Mouse (Mus musculus): Measurements from ENCODE around the gene Pcdh9.

The Pcdh9 gene

DNA sequence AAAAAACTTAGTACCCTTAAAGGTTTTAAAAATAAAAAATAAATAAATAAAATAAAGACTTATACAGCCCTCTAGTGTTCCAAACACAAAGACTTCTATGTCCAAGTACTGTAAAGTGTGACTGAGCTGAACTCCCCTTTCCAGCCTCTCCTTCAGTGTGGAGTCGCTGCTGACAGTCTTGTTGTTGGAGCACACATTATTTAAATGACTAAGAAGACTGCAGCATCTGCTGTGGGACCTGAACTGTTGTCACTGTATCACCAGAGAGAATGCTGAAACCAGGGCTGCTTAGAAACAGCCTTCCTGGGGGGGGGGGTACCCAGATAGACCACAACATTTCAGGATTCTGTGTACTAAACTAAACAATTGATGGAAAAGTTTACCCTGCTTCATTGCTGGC is 509.7 kb downstream of the Pcdh9 start:
- DNase-seq (ENCODE audit: low spot score), result no peak

DNA sequence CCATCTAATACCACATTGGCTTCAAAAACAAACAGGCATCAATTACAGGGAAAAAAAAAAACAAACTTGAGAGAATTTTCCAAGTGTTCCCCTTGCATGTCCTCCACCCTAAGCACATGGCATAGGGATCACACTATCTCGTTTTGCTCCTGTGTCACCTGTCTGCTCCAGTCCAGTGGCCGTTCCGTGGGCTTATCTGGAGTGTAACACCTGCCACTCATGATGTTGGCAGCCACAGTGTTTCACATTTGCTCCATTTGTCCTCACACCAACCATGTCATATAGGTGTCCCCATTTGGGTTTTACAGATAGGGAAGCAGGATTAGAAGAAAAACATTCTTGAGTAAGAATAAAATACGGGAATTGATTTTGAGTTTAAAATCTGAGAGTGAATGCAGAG is 514.3 kb downstream of the Pcdh9 start:
- DNase-seq (ENCODE audit: low spot score), result no peak

DNA sequence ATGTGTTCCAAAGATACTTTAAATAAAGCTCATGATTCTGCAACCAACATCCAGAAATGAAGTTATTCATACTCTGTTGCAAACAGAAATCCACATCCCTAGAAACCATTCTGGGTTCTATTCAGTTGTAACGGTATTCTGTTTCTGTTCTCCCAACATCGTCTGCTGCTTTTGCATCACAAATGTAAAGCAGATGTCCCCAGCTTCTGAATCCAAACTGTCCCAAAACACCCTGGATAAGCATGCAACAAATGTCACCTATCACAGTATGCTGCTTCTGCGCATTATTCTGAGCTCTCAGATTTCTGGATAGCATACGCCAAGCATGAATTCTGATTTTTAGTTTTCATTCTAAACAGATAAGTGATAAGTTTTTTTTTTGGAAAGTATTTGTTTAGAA is 516.3 kb downstream of the Pcdh9 start:
- DNase-seq (ENCODE audit: low spot score), result no peak

DNA sequence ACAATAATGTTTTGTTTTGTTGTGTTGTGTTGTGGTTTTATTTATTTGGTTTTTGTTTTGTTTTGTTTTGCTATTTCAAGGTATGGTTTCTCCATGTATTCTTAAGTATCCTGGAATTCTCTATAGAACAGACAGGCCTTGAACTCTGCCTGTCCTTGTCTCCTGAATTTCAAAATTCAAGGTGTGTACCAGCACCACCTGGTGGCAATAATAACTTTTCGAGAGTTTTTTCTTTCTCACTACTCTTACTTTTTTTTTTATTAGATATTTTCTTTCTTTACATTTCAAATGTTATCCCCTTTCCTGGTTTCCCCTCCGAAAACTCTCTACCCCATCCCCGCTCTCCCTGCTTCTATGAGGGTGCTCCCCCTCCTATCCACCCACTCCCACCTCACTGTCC is 536.3 kb downstream of the Pcdh9 start:
- DNase-seq (ENCODE audit: low spot score), result no peak

DNA sequence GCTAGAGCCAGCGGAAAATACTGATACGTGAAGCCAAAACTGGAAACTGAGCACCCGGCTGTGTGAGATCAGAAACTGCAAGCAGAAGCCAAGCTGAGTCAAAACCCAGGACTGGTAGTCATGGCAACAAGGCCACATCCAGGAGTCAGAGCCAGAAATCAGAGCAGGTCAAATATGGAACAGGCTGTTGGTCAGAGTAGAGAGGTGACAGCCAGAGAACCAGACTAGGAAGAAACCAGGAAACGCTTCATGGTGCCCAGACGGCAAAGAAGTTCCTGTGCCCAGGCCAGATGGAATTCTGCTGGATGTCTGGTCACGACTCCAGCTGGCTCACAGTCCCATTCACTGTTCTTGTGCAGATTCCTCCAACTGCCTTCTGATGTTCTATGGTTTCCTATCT is 539.6 kb downstream of the Pcdh9 start:
- peak; percentile 34 for DNase-seq (ENCODE audit: low spot score)

DNA sequence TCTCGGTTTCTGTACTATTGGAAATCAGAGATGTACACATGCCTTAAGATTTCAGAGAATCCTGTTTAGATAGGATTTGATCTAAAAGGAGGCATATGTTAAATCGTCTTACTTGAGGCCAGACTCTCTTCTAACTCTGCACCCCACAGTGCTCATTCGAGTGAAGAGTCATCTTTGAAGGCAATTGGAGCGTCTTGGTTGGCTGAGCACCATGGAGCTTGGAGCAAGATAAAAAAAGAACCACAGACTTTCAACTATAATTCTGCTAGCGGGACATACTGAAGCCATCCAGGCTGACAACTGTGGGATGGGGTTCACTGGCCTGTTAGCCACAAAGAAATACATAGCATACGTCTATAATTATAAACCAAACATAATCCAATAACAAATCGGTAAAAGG is 541.3 kb downstream of the Pcdh9 start:
- DNase-seq (ENCODE audit: low spot score), result no peak

DNA sequence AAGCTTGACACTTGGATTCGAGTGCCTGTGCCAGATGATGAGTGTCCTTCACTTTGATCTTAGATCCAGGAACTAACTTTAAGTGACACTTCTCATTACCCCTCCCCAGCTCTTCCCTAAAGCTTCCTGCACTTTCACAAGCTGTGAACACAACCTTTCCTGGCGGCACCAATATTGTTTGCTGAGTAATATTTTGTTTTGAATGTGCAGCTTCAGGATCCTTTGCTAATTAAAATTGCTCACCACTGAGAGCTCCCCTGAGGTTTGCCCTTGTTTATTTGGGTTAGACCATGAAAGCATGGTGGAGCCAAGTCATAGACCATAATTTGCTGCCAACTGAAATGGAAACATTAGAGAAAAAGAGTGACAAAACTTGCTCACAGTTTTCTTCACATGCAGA is 543.4 kb downstream of the Pcdh9 start:
- no peak for DNase-seq (ENCODE audit: low spot score)

DNA sequence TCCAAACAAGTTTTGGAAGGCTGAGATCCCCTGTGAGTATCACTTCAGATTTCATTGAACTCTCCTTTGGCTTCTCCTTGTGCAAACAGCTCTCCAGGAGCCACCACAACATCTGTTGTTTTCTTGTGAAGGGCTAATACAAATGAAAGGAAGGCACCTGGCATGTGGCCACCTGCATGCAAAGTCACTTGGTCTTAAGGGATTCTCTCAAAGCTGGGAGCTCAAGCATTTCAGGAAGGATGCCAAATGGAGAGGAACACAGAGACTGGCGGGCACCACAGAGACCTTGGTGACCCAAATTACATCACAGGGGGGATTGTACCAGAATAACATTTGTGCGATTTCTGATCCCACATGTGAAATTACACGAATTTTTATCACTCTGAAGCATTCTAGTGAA is 547.7 kb downstream of the Pcdh9 start:
- no peak for DNase-seq (ENCODE audit: low spot score)

DNA sequence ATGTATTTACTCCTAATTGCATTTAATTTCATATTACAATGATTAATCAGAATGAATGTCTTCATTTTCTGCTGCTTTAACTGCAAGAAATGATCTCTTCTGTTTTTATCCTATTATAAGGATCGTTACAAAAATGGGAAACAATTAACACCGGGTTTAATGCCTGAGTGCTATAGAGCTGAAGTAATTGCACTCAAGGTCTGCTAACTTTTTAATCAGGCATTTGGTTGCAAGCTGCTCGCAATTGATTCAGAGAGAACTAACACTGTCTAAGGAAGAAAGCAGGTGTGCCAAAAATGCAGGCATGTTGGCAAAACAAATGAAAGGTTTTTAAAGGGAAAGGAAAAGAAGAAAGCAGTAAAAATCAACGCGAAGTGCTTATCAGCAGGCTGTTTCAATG is 549.1 kb downstream of the Pcdh9 start:
- DNase-seq (ENCODE audit: low spot score), result no peak

DNA sequence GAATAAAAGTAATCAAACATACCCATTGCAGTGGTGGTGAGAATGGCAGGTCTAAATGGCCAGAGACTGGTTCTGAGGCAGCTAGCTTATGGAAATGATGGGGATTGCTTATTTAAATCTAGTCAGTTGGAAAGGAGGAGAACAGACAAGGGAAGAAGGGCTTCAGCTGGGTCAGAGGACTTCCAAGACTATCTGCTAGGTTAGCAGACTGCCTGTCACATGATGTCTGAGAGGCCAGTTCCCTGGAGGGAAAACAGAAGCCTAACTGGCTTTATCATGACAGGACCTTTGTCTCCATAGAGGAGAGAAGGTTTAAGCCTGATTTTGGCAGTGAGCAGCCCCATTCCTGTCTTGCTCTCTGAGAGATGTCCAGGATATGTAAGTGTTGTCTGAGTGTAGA is 561.2 kb downstream of the Pcdh9 start:
- no peak for DNase-seq (ENCODE audit: low spot score)

DNA sequence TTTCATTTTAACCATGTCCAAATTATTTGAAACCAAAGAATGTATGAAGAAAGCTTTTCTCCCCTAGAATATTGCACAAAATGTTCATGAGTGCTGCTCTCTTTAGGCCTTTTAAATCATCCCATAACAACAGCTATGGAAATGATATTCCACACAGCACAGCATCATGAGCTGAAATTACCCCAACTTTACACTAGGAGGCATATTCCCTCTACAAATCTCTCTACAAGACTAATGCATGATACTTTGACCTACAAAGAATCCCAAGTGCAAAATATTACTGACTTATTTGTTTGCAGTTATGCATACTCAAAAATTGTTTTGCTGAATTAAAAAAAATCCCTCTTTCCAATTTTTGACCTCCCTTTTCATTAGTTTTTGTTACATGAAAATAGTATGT is 573.1 kb downstream of the Pcdh9 start:
- DNase-seq (ENCODE audit: low spot score), result no peak

DNA sequence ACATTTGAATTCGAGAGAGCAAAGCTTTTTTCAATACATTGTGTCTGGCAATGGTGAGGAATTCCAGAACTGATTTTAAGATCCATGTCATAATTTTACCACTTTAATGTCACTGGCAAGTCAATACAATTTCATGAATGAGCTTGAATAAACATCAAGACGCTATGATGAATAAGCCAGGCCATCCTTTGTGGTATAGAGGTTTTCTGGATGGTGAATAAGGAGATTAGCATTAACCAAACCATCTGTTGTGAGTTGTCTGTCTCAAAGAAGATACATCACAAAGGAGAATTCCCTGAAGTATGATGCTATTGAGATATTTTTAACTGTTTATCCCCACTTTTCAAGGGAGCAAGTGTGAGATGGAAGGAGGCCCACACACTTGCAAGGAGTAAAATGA is 602.1 kb downstream of the Pcdh9 start:
- no peak for DNase-seq (ENCODE audit: low spot score)

DNA sequence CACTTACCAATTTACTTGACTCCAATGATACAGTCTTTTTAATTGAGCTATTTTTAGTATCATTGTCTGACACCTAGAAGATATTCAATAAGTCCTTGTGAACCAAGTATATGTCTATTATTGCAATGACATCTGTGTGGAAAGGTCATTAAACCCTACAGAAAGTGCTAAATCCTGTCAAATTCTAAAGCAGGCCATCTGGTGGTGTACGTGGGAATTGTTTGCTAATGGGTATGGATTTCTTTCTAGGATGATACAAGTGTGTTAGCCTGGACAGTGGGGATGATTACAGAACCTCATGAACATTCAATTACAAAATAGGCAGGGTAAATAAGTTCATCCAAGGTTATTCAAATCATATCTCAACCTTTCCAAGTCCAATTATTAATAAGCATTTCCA is 602.8 kb downstream of the Pcdh9 start:
- DNase-seq (ENCODE audit: low spot score), result no peak

DNA sequence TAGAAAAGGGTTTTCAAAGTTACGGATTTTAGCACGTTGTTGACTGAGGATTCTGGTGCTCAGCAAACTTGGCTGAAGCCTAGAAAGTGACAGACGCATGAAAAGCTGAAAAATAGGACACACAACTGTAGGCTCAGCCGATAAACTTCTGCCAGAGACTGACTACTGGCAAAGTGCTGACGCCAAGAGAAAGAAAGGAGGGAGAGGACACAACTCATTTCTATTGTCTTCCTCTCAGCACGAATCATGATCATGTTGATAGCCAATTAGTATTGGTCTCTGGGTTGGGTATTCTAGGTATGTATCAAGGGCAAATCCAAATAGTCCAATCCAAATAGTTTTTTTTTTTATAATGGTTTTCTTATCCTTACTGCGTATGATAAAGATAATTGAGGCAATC is 605.3 kb downstream of the Pcdh9 start:
- no peak for DNase-seq (ENCODE audit: low spot score)

DNA sequence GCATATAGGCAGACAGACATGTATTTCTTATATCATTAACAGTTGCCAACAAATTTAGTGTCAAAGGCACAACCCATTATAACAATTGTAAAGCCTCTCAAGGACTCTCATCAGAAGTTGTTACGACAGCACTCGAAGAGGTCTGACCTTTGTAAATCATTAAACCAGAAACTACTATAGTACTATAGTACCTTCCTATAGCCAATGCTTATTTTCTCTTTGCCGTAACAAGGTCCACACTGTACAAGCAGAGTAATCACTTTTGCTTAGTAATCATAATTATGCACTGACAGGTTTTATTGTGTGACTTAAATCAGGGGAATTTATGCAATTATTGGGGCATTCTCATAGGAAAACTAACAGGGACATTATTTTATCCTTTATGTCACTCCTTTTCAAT is 606.5 kb downstream of the Pcdh9 start:
- no peak for DNase-seq (ENCODE audit: low spot score)

DNA sequence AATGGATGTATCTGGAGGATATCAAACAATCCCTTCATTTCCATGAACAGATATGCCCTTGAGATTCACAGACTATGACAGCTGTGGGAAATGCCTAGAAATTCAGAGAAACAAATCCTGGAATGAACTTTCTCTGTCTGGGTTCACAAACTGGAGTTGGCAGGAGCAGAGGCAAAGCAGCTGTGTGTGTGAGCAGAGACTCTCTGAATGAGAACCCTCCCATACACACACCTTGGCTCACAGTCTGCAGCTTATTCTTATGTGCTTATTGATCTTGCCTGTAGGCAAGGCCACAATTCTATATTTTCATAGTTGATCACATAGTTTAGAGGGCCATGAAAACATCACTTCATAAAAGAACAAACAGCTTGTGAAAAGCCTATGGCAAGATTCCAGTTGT is 614.8 kb downstream of the Pcdh9 start:
- DNase-seq (ENCODE audit: low spot score), result no peak

DNA sequence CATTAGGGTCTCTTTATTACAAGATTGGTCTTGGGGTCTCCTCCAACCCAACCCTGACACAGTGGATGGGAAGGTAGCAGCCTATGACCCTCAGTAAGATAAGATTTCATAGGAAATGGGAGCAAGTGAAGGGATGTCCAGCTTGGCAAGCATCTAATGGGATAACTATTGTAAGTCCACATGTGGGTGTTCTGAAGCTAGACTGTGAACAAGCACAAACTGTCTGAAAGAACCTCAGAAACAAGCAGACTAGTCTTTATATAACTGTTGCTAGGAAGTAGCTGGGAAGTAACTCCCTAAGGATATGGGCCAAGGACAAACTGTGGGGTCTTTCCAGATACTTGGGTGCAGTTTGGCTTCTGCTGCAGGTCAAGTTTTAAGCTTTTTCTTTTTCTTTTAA is 615.7 kb downstream of the Pcdh9 start:
- no peak for DNase-seq (ENCODE audit: low spot score)

DNA sequence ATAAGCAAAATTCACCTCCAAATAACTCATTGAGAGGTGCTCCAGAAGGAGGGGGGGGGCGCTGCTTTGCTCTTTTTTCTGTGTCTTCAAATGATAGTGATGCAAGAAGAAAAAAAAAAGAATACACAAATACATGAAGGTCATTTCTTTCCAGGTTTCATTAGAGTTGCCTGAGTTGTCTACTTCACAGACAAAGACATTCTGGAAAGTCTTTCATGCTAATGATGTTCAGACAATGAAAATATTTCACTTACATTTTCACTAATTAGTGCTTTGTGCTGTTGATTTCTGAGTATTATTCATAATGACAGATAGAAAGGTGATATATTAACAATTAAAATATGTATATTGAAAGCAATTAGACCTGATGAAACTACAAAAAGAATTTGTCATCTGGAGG is 637.1 kb downstream of the Pcdh9 start:
- DNase-seq (ENCODE audit: low spot score), result no peak

DNA sequence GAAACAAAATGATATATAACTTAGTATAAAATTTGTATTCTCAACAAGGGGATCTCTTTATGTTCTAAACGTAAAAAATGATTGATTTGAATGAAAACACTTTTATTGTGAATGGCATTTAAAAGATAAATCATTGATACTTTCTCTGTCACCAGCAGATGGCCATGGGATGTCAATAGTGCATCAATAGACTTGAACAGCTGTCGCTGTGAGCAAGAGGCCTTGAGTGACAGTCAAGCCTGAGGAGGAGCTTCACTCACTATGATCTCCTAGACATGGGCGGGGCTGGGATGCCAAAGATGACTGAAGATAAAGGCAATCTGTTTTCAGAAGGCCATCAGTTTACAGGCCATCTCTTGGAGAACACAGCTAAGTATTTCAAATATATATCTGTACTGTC is 650.2 kb downstream of the Pcdh9 start:
- no peak for DNase-seq (ENCODE audit: low spot score)

DNA sequence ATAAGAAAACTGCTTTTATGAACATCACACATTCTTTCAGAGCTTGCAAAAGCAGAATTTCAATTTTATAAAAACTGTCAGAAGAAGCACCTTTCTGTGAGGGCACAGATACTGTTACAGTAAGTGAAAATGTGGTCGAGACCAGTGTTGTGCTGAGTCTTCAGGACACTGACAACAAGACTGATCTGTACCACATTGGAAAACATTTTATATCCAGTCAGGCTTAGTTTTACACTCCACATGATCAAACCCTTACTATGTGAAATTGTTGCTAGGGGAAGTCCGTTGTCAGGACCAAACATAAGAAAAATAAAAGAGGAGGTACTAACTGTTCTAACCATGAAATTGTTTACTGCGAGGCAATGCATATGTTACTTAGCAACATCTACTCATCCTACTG is 656.1 kb downstream of the Pcdh9 start:
- DNase-seq (ENCODE audit: low spot score), result no peak

DNA sequence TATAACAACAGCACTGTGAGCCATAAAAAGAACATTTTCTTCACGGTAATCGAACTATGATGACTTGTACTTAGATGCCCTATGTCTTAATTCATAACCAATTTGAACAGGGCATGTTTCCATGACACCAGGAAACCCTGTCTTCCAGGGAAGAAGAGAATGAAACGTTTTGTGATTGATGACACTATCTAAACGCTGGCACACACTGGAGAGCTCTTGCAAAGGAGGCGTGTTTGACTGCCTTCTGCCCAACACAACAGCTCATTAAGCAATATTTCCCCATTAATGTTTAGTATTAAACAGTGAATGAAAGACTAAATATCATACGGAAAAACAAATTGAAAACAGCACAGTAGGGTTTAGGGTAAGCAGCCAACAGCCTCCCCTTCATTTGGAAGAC is 656.9 kb downstream of the Pcdh9 start:
- DNase-seq (ENCODE audit: low spot score), result no peak

DNA sequence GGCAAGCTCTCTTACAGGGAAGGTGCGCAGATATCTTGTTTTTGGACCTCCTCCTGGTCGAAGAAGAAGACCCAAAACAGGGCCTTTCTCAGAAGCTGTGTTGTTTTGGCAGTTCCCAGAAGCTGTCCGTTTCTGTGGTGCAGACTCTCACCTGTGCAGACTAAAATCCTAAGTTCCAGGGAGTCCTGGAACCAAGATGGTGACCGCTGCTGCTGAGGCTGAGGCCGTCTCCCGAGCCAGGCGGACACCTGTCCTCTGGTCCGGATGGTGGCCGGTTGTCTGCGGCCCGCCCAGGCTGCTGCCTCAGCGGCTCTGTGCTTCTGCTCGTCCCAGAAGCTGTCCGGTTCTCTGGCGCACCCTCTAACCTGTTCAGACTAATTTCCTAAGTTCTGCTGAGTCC is 675.6 kb downstream of the Pcdh9 start:
- DNase-seq (ENCODE audit: low spot score), result peak; percentile 76

DNA sequence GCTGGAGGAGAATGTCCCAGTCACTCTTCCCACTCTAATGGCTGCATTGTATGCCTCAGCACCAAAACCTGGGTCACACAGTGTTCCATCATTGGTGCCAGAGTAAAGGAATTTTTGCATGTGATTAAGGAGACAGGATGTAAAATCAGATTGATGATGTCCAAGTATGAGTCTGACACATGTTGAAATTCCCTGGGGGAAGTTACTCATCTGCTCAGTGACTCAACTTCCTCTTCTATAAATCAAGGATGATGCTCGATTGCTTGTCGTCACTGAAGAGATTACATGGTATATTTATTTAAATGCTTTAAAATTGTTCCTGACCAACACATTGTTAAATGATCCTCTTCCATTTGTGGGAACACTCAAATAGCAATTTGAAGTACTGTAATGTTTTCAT is 690.7 kb downstream of the Pcdh9 start:
- DNase-seq (ENCODE audit: low spot score), result no peak

DNA sequence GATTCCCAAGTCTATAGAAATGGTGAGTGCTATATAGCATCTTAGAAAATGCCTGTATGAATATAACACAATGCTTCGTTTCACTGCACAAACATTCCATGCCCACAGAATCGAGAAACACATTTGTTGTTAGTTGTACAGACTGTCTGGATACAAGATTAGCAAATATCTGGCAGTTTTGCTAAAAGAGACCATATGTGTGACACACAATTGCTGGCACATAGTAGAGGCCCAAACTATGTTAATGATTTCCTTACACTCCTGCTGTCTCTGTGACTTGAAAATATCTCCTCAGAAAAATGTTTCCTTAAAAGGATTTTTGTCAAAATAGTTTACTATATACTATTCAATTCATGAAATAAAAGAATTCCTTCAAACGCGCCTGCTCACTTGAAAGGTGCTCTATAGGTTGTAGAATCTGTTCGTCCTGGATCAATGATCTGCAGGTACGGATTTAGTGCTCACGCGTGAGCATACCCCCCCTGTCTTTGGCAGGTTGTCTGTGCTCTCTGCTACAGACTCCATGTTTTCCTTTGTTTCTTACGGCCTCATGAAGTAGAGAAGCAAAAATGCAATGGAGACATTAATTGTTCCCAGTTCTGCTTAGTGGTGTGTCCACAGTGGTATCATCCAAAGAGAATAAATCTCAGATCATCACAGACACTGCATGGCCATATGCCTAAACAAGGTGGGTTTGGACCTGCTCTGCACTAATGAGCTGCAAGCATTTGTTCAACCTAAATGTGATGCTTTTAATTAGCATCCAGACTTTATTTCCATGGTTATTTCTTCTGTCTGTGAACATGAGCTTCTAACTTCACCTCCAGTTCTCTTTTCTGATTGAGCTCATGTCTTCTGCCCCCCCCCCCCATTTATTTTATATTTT is 707.6 kb downstream of the Pcdh9 start:
- DNase-seq (ENCODE audit: low spot score), result no peak
